Mouse (Mus musculus) telencephalon, adult 2 months (tissue): ENCODE data around the gene Gpr173.
"Not testable (repeated sequence)": the region's sequence is repeated elsewhere in the genome, so short reads cannot be mapped to it uniquely, and the experiment has no call there.

Experiments used
- DNase-seq: peaks from one replicate; pipeline ENCODE4 v3.0.0-alpha.2; 2011; ENCODE audit warnings: low read depth, low spot score

Gene Gpr173

GRCm38 (mm10) chrX:152368397-152369273 lies at the start of gene Gpr173:
Gene Gpr173 (minus strand): TSS chrX:152368704.
- peak; percentile 69 for DNase-seq

GRCm38 (mm10) chrX:152403251-152403650 lies 34.7 kb upstream of the Gpr173 start:
- no peak for DNase-seq

GRCm38 (mm10) chrX:152400096-152400495 lies 31.6 kb upstream of the Gpr173 start:
- DNase-seq, result no peak

GRCm38 (mm10) chrX:152368054-152368396 lies 479 bp downstream of the Gpr173 start:
- no peak for DNase-seq

DNA sequence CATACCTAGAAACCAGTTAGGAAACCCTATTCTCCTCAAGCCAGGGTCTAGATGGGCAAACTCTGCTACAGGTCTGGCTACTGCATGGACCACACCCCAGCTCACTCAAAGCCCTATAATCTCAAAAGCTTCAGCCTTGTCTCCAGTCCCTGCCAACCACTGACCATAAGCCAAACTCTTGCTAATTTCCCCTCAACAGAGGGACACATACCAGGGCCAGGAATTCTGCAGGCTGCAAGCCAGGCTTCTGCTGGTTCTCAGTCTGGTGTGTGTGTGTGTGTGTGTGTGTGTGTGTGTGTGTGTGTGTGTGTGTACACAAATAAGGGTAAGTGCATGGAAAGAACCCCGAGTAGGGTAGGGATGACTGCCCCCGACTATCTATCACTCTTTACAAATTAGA lies 2.1 kb downstream of the Gpr173 start:
- no peak for DNase-seq

GRCm38 (mm10) chrX:152352553-152353153 lies 15.9 kb downstream of the Gpr173 start:
- DNase-seq, result no peak

GRCm38 (mm10) chrX:152347041-152347440 lies 21.5 kb downstream of the Gpr173 start:
- no peak for DNase-seq

DNA sequence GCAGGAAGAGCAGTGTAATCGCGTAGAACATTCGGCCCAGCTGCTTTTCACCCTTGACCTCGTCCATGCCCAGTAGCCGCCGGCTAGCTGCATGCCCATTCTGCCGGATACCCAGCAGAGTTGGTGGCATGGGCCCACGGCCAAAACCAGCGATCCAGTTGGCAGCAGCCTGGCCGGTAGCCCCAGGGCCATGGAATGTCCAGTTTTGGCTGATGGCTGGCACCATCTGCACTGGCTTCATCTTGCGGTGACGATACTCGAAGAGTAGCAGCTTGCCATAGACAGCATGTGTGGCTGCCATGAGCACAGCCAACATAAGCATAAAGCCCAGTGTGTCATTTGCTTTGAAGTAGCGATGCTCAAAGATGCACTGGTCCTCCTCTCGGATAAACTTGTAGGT lies 21.9 kb downstream of the Gpr173 start:
- no peak for DNase-seq

DNA sequence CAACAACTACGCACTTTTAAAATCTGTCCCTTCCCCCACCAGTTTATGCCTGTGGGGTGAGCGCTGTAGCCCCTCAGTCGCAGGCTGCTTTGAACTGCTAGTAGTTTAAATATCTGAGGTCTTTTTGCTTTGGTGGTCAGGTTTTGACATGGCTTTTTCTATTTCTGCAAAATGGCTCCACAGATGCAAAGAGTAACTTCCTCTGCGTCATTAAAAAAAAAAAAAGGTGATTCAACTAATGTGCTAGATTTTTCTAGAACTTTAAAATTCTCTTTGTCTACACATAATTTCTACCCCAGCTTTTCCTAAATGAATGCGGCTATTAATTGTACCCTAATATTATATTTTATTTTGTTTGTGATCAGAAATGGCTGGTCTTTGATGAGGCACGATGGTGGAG lies 25.6 kb downstream of the Gpr173 start:
- DNase-seq, result no peak

DNA sequence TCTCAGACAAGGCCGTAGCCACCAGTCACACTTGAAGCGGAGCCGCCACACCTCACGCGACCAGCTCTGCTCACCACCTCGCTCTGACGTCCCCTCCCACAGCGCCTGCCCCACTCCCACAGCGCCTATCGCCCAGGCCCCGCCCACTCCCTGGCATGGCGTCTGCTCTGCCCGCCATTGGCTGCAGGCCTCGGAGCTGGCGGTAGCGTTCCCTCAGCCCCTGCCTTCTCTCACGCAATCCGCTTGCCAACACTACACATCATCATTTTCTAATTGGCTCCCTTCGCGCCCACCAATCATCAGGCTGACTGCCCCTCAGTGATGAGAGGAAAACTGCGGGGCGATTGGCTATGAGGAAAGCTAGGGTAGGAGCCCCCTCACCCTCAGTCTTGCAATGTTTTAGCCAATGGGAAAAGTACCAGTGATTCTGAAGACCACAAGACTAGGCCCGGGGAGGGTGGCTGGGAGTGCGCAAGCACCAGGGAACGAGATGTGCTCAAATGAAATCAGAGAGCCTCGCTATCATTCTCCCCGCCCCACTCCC lies 26.1 kb downstream of the Gpr173 start, which contains the start of gene Tspyl2:
Gene Tspyl2, minus strand, starts transcription at position 68 of the 544 bp plus-strand sequence.
- peak; percentile 98 for DNase-seq

GRCm38 (mm10) chrX:152341496-152341895 lies 27.0 kb downstream of the Gpr173 start:
- no peak for DNase-seq

DNA sequence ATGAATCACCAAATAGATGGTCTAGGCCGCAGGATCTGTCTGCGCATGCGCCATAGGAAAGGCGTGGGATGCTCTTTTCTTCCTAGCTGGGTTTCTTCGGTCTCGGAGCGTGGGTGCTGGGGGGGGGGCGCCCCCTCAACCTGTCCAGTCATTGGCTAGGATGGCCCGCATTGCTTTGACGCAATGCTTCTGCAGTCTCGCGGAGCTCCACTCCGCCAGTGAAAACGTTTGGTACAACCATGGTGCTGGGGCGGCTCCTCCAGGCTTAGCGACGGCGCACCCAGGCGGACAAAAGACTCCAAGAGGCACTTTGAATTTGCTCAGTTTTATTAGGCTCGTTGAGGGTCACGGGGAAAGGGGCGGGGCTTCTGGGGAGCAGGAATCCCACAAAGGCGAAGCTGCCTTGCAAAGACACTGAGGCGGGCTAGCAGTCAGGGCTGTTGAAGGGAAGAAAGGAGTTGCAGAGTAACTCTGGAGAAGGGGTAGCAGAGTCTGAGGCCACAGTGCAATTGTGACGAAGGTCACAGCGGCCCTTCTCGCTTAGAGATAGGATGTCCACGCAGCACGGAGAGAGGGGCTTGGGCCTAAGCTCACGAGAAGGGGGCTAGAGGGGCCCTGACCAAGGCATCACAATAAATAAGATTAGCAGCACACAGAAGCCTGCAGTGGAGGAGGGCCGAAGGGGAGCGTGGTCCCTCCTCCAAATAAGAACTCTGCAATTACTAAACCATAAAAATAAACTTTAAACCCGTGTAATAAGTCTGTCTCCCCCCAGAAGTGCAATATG lies 31.8 kb downstream of the Gpr173 start:
- DNase-seq, result peak; percentile 94

DNA sequence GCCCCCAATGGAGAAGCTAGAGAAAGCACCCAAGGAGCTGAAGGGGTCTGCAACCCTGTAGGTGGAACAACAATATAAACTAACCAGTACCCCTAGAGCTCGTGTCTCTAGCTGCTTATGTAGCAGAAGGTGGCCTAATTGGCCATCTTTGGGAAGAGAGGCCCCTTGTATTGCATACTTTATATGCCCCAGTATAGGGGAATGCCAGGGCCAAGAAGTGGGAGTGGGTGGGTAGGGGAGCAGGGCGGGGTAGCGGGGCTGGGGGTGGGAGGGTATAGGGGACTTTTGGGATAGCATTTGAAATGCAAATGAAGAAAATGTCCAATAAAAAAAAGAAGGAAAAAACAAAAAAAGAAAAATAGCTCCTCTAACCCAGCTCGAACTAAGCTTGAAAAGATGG lies 32.4 kb downstream of the Gpr173 start:
- DNase-seq, result not testable (repeated sequence)

DNA sequence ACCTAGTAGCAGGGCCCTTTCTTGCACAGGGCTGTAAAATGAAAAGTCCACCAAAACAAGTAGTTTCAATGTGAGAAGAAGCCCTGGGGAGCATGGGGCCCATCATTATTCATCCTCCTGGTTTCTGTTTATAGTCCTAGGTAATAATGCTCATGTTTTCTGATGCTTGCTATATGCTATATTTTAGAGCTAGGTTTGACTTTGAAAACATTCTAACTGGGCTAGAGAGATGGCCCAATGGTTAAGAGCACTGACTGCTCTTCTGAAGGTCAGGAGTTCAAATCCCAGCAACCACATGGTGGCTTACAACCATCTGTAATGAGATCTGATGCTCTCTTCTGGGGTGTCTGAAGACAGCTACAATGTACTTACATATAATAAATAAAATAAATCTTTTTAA lies 39.1 kb downstream of the Gpr173 start:
- DNase-seq, result not testable (repeated sequence)

- no peak for DNase-seq
Measured at GRCm38 (mm10) chrX:152327689-152328052, 40.8 kb downstream of the Gpr173 start.

DNA sequence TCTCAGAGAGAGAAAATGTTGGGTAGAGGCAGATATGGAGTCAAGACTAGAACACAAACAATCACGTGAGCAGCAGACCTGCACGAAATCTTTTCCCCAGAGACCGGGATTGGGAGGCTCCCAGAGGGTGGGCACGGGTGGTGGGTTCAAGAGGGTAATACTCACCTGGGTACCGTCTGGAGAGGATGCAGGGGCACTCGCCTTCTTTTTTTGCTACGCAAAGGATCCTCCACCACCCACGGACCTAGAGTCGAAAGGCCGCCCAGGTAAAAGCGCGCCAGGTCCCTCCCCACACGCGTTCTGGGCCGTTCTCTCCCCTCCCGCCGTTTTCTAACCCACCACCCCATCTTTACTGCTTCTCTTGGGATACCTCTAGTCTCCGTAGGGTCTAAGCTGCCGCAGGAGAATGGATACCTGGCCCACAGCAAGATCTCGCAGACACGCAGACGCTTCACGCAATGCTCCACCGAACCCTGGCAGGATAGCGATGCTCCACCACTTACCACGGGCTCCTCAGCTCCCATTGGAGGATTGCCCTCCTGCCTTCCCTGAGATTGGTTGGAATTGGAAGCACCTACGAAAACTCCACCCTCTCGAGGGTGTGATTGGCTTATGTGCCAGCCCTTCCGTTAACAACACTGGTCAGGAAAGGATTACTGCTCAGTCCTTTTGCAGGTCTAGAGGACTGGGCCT lies 41.4 kb downstream of the Gpr173 start, which contains the start of gene Kantr:
Gene Kantr, minus strand, starts transcription at position 500 of the 693 bp plus-strand sequence.
- peak; percentile 90 for DNase-seq

DNA sequence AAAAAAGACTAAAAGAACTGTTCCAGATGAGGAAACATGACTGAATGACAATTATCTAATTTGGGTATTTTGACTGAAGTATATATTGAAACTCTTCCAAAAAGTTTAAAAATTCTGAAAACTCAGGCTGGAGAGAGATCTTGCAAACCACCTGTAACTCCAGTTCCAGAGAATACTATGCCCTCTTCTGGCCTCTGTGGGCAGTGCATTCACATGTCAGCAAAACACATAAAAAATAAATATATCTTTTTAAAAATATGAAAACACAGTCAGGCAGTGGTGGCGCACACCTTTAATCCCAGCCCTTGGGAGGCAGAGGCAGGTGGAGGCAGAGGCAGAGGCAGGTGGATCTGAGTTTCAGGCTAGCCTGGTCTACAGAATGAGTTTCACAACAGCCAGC lies 44.9 kb downstream of the Gpr173 start:
- no peak for DNase-seq

GRCm38 (mm10) chrX:152322776-152323175 lies 45.7 kb downstream of the Gpr173 start:
- DNase-seq, result no peak

- no peak for DNase-seq
Measured at GRCm38 (mm10) chrX:152320535-152320934, 48.0 kb downstream of the Gpr173 start.

DNA sequence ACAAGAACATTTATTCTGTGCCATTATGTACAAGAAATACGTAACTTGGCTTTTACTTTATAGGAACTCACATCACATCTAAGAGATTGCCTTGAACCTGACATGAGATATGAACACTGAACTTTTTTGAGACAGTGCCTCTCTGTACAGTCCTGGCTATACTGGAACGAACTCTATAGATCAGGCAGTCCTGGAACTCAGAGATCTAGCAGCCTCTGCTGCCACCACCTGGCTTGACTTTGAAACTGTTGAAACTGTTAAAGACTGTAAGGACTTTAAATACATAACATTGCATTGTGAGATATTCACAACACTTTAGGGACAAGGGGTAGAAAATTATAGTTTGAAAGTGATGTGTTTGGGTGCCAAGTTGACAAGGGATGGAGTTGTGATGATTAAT lies 60.6 kb downstream of the Gpr173 start:
- DNase-seq, result no peak

DNA sequence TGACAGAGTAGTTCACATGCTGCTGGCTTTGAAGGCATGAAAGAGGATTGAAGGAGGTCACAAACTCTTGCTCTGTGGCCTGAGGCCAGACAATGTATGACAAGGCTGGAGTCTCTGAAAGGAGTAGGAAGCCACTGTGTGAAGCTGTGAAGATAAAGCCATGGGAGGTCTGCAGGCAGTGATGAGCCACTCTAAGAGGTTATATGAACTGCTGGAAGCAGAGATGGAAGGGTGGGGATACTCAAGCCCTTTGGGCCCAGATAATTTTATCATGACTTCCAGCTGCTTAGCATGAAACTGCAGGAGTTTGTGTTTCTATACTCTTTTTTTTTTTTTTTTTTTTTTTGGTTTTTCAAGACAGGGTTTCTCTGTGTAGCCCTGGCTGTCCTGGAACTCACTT lies 61.1 kb downstream of the Gpr173 start:
- DNase-seq, result no peak
